Mouse (Mus musculus) NIH3T3 (cell line): ENCODE data around the gene Kcnq1.
A peak's percentile ranks its signal among the peaks of the same experiment; 100 is the strongest.

ENCODE experiments used
- DNase-seq: peaks from one replicate; pipeline ENCODE4 v3.0.0-alpha.2; 2012; ENCODE audit warnings: low read depth

Gene Kcnq1

GRCm38 (mm10) chr7:143463865-143464415 is 357.8 kb downstream of the Kcnq1 start:
- peak; percentile 75 for DNase-seq

- no peak for DNase-seq
These were observed 358.8 kb downstream of the Kcnq1 start for GRCm38 (mm10) chr7:143464811-143465560.

- peak; percentile 73 for DNase-seq
These were observed 360.0 kb downstream of the Kcnq1 start for GRCm38 (mm10) chr7:143466099-143466677.

- DNase-seq, result no peak
These were observed 361.6 kb downstream of the Kcnq1 start for GRCm38 (mm10) chr7:143467714-143468113.

- DNase-seq, result peak; percentile 77
These were observed 363.8 kb downstream of the Kcnq1 start for GRCm38 (mm10) chr7:143469946-143470345.

- DNase-seq, result no peak
These were observed 367.4 kb downstream of the Kcnq1 start, which contains the start of gene Slc22a18 for GRCm38 (mm10) chr7:143473347-143474101. Slc22a18 (plus strand) TSS chr7:143473736.

GRCm38 (mm10) chr7:143474811-143475210 is 368.6 kb downstream of the Kcnq1 start:
- no peak for DNase-seq

GRCm38 (mm10) chr7:143475876-143476275 is 369.7 kb downstream of the Kcnq1 start:
- DNase-seq, result peak; percentile 8
